Mouse (Mus musculus): ENCODE results near the gene Capn5.

Capn5 gene

GRCm38 (mm10) chr7:98109771-98110170 is 68.3 kb downstream of the Capn5 start:
- no peak for ATAC-seq (ENCODE audit: low TSS enrichment)

- peak; percentile 74 for ATAC-seq (ENCODE audit: low TSS enrichment)
Measured at GRCm38 (mm10) chr7:98108636-98109430, 69.2 kb downstream of the Capn5 start.

GRCm38 (mm10) chr7:98106272-98106671 is 71.8 kb downstream of the Capn5 start:
- ATAC-seq (ENCODE audit: low TSS enrichment) = no peak

- peak; percentile 53; the same call in 1 of the 2 replicates for ATAC-seq (ENCODE audit: low TSS enrichment)
Measured at GRCm38 (mm10) chr7:98104481-98105435, 73.3 kb downstream of the Capn5 start.

GRCm38 (mm10) chr7:98103942-98104292 is 74.2 kb downstream of the Capn5 start:
- no peak for ATAC-seq (ENCODE audit: low TSS enrichment)

- peak; percentile 29; the same call in 1 of the 2 replicates for ATAC-seq (ENCODE audit: low TSS enrichment)
Measured at GRCm38 (mm10) chr7:98103002-98103941, 74.8 kb downstream of the Capn5 start.

GRCm38 (mm10) chr7:98102488-98102887 is 75.6 kb downstream of the Capn5 start:
- no peak for ATAC-seq (ENCODE audit: low TSS enrichment)

GRCm38 (mm10) chr7:98097557-98097956 is 80.5 kb downstream of the Capn5 start:
- no peak for ATAC-seq (ENCODE audit: low TSS enrichment)

- no peak for ATAC-seq (ENCODE audit: low TSS enrichment)
Measured at GRCm38 (mm10) chr7:98095852-98096251, 82.2 kb downstream of the Capn5 start.

GRCm38 (mm10) chr7:98086346-98086745 is 91.7 kb downstream of the Capn5 start:
- peak; percentile 59; the same call in 1 of the 2 replicates for ATAC-seq (ENCODE audit: low TSS enrichment)

GRCm38 (mm10) chr7:98085314-98085713 is 92.8 kb downstream of the Capn5 start:
- no peak for ATAC-seq (ENCODE audit: low TSS enrichment)

- ATAC-seq (ENCODE audit: low TSS enrichment) = no peak
Measured at GRCm38 (mm10) chr7:98084541-98085293, 93.4 kb downstream of the Capn5 start.

- ATAC-seq (ENCODE audit: low TSS enrichment) = no peak
Measured at GRCm38 (mm10) chr7:98082376-98082775, 95.7 kb downstream of the Capn5 start.

- no peak for ATAC-seq (ENCODE audit: low TSS enrichment)
Measured at GRCm38 (mm10) chr7:98077453-98077852, 100.6 kb downstream of the Capn5 start.

GRCm38 (mm10) chr7:98071620-98072019 is 106.5 kb downstream of the Capn5 start:
- ATAC-seq (ENCODE audit: low TSS enrichment) = peak; percentile 89
